Mouse (Mus musculus) frontal cortex, postnatal 14 days (tissue): ENCODE results near the gene Ccnl2.

Experiments
- DNase-seq, 2 experiments: peaks; one replicate each; pipeline ENCODE4 v3.0.0; 2022; ENCODE audit warnings: low spot score in 2 of 2

Gene Ccnl2

GRCm38 (mm10) chr4:155790021-155790489 is 22.2 kb upstream of the Ccnl2 start, which contains the start of gene Ankrd65:
TSS of gene Ankrd65 (plus strand) at chr4:155790439.
- no peak for DNase-seq

- no peak for DNase-seq
Measured at GRCm38 (mm10) chr4:155790650-155791161, 21.6 kb upstream of the Ccnl2 start.

GRCm38 (mm10) chr4:155791240-155791933 is 20.9 kb upstream of the Ccnl2 start:
- no peak for DNase-seq

GRCm38 (mm10) chr4:155793730-155794129 is 18.6 kb upstream of the Ccnl2 start:
- no peak for DNase-seq

GRCm38 (mm10) chr4:155802075-155802474 is 10.2 kb upstream of the Ccnl2 start:
- DNase-seq, result no peak

GRCm38 (mm10) chr4:155802741-155803339 is 9.4 kb upstream of the Ccnl2 start, which contains the start of gene Mrpl20:
TSS of gene Mrpl20 (plus strand) at chr4:155802878.
- DNase-seq, result no peak

GRCm38 (mm10) chr4:155803340-155804041 is 8.8 kb upstream of the Ccnl2 start:
- DNase-seq, result peak; percentile 91 to 97

GRCm38 (mm10) chr4:155807841-155808240 is 4.4 kb upstream of the Ccnl2 start:
- no peak for DNase-seq

- DNase-seq, result no peak
Measured at GRCm38 (mm10) chr4:155812665-155813181, 434 bp downstream of the Ccnl2 start.

GRCm38 (mm10) chr4:155817533-155817932 is 5.2 kb downstream of the Ccnl2 start:
- DNase-seq, result no peak

- DNase-seq, result no peak
Measured at GRCm38 (mm10) chr4:155821025-155821424, 8.7 kb downstream of the Ccnl2 start.

- DNase-seq, result no peak
Measured at GRCm38 (mm10) chr4:155823443-155823842, 11.2 kb downstream of the Ccnl2 start.

GRCm38 (mm10) chr4:155829866-155830265 is 17.6 kb downstream of the Ccnl2 start:
- no peak for DNase-seq

GRCm38 (mm10) chr4:155830596-155830995 is 18.3 kb downstream of the Ccnl2 start:
- DNase-seq, result no peak

GRCm38 (mm10) chr4:155831205-155831766 is 19.0 kb downstream of the Ccnl2 start, which contains the start of gene Aurkaip1:
TSS of gene Aurkaip1 (plus strand) at chr4:155831272.
- DNase-seq, result peak; percentile 90 to 95

- no peak for DNase-seq
Measured at GRCm38 (mm10) chr4:155831831-155832230, 19.5 kb downstream of the Ccnl2 start.

GRCm38 (mm10) chr4:155832321-155832720 is 20.0 kb downstream of the Ccnl2 start:
- no peak for DNase-seq

GRCm38 (mm10) chr4:155833234-155833633 is 20.9 kb downstream of the Ccnl2 start:
- peak in 1 of 2 experiments; percentile 5 for DNase-seq

- peak; percentile 55 to 68 for DNase-seq
Measured at GRCm38 (mm10) chr4:155833836-155834235, 21.5 kb downstream of the Ccnl2 start.

GRCm38 (mm10) chr4:155837404-155838010 is 25.2 kb downstream of the Ccnl2 start:
- peak in 1 of 2 experiments; percentile 4 for DNase-seq
